Mouse (Mus musculus): ENCODE measurements around the gene Glo1. TPM values are rescaled to one million over a fixed set of nuclear protein-coding genes. Genes with fewer than 3 reads are reported as not detected.

Gene Glo1
- polyA plus RNA-seq (2014; fragmentation: Illumina TruSeq; extraction: RNeasy Lipid Tissue Mini Kit (QIAGEN cat#74804)), result 191 TPM

DNA sequence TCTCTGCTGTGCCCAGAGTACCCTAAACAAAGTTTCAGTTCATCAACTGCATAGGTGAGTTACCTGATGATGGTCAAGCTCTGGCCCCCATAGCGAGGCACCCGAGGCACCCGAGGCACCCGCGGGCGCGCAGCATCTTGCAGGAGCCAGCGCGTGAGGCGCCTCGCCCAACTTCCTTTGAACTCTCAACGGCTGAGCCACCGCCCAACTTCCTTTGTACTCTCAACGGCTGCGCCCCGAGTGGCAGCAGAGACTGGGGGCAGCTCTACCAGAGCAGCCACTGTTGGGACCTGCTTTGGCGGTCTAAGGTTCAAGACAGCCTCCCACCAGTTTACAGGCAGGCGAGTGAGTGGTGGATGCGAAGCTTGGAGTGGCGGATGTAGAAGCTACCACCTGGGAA, at the start of gene Glo1:
TSS of gene Glo1 (minus strand) at position 153 of the 400 bp plus-strand sequence.

DNA sequence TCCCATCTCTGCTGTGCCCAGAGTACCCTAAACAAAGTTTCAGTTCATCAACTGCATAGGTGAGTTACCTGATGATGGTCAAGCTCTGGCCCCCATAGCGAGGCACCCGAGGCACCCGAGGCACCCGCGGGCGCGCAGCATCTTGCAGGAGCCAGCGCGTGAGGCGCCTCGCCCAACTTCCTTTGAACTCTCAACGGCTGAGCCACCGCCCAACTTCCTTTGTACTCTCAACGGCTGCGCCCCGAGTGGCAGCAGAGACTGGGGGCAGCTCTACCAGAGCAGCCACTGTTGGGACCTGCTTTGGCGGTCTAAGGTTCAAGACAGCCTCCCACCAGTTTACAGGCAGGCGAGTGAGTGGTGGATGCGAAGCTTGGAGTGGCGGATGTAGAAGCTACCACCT, 2.5 kb downstream of the Glo1 start, which contains the start of gene Dnah8:
TSS of gene Dnah8 (plus strand) at position 223 of the 400 bp plus-strand sequence.

GRCm38 (mm10) chr17:30575941-30576773, 50.5 kb downstream of the Glo1 start, which contains the start of gene Btbd9:
Btbd9 (minus strand) TSS chr17:30576488.

Other genes starting within 250 kb of the Glo1 start
- gene Btbd9, start 50.4 kb downstream of the Glo1 start, polyA plus RNA-seq (2014; fragmentation: Illumina TruSeq; extraction: RNeasy Lipid Tissue Mini Kit (QIAGEN cat#74804)), result 8.7 TPM
- gene Dnah8, start 2.5 kb downstream of the Glo1 start, polyA plus RNA-seq (2014; fragmentation: Illumina TruSeq; extraction: RNeasy Lipid Tissue Mini Kit (QIAGEN cat#74804)), result 2.0 TPM